Mouse (Mus musculus): ENCODE data around the gene Plxnb1. TPM values are rescaled to one million over a fixed set of nuclear protein-coding genes. Genes with fewer than 3 reads are reported as not detected.

Plxnb1 gene
- polyA plus RNA-seq, 1 experiment from 2014 or later: 8.8 TPM

DNA sequence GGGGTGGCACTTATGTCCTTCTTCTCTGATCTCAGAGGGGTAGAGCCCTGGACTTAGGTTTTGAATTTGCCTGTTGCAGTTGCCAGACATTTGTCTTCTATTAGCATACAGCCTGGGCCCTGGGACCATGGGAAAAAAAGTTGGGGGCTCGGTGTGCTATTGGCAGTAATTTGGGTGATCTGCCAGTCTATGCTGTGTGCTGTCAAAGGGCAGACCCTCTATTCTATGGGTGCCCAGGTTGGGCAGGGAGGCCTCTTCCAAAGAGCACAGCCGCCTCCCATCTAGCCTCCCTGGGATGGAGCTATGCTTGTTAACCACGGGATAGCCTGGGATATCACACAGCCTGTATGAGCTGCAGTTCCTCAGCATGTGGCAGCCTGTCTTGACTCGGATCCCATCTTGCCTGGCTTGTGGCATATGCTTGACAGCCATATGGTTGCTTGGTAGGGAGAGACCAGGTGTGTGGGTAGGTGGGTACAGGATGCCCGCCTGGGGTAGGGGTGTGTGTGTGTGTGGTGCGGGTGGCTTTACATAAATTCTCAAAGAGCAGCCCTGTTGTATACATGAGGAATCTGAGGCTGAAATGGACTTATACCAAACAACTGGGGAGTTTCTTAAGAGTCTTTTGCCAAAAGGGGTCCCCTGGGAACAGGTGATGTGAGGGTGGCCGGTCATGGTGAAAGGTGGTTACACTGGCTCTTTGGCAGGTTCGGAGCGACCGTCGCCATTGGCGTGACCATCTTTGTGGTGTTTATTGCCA, 39.7 kb upstream of the Plxnb1 start:
- peaks cover 7% of the 10 kb centered on the region; the same call in 1 of the 2 replicates for H3K4me1 ChIP-seq (ENCODE audit: insufficient read depth, low read depth, low read length)
- no peaks in the 10 kb centered on the region for H3K9me3 ChIP-seq (ENCODE audit: low read length)
- no peak for DNase-seq (ENCODE audit: low spot score)
- WGBS: 88% methylated on average over 12 of the region's 12 CpGs
- H3K9ac ChIP-seq (replicated peaks; ENCODE audit: low read depth): peak overlapping the region; percentile 37
- peaks cover 23% of the 10 kb centered on the region; the same call in 1 of the 2 replicates for H3K36me3 ChIP-seq (ENCODE audit: insufficient read depth, low read length)
- H3K4me3 ChIP-seq (ENCODE audit: low read depth, low read length): peak overlapping the region; percentile 28
- no peak for TF ChIP-seq EP300 (IDR thresholded peaks at IDR 0.05)
- no peak for TF ChIP-seq CTCF (IDR thresholded peaks at IDR 0.05)
- H3K27ac ChIP-seq (ENCODE audit: low read length): peak overlapping the region; percentile 86
- H3K27me3 ChIP-seq (replicated peaks; ENCODE audit: insufficient read depth, low read length): no peaks in the 10 kb centered on the region
- peak overlapping the region; percentile 49 for H3K4me2 ChIP-seq (replicated peaks; ENCODE audit: low read depth, low read length)
- no peak for ATAC-seq

DNA sequence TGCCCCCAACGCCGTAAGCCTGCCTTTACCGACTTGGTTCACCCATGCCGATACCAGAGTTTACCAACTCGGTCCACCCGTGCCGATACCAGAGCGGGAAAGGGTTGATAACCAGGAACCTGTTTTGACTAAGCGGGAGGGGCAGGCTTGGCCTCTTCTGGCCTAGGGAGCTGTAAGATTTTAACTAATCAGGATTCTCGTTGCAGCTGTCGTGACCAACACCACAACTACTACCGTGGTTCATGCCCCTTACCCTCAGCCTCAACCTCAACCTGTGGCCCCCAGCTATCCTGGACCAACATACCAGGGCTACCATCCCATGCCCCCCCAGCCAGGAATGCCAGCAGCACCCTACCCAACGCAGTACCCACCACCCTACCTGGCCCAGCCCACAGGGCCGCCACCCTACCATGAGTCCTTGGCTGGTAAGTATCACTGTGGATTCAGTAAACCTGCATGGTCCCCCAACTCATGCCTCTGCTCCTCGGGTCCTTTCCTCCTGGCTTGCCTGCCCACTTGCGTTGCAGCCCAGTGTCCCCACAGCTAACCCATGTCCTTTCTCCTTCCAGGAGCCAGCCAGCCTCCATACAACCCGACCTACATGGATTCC, 39.0 kb upstream of the Plxnb1 start:
- Histone ChIP-seq H3K4me2 (replicated peaks; ENCODE audit: low read depth, low read length) (no peak overlapping the region), H3K27me3 (replicated peaks; ENCODE audit: insufficient read depth, low read length) (no peaks in the 10 kb centered on the region), H3K4me1 (ENCODE audit: insufficient read depth, low read depth, low read length) (peaks cover 7% of the 10 kb centered on the region; the same call in 1 of the 2 replicates), H3K27ac (ENCODE audit: low read length) (no peak overlapping the region), H3K9me3 (ENCODE audit: low read length) (no peaks in the 10 kb centered on the region), H3K4me3 (ENCODE audit: low read depth, low read length) (no peak overlapping the region), H3K9ac (replicated peaks; ENCODE audit: low read depth) (no peak overlapping the region), H3K36me3 (ENCODE audit: insufficient read depth, low read length) (peaks cover 23% of the 10 kb centered on the region; the same call in 1 of the 2 replicates)
- TF ChIP-seq CTCF (IDR thresholded peaks at IDR 0.05): no peak
- TF ChIP-seq EP300 (IDR thresholded peaks at IDR 0.05): no peak
- ATAC-seq (no peak), DNase-seq (ENCODE audit: low spot score) (no peak)
- 92% methylated on average over 17 of the region's 17 CpGs for WGBS

DNA sequence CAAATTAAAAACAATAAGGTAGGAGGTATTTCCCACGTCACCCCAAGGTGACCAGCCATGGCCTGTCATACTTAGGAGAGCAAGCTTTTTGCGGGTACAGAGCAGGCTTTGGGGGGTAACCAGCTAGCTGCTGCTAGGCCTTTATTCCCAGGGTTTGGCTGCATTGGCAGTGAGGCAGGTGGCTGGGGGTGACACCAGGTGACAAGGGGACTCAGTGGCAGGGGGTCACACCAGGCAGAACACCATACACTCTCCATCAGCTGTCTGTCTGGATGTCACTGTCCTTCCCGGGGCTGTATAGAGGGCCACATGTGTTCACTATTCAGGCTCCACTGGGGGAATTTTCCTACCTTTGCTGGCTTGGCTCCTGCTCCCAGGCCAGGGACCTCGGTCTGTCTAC, 38.3 kb upstream of the Plxnb1 start:
- ATAC-seq (no peak), DNase-seq (ENCODE audit: low spot score) (no peak)
- Histone ChIP-seq H3K4me1 (ENCODE audit: insufficient read depth, low read depth, low read length) (peaks cover 7% of the 10 kb centered on the region; the same call in 1 of the 2 replicates), H3K4me3 (ENCODE audit: low read depth, low read length) (no peak overlapping the region), H3K9ac (replicated peaks; ENCODE audit: low read depth) (no peak overlapping the region), H3K27me3 (replicated peaks; ENCODE audit: insufficient read depth, low read length) (no peaks in the 10 kb centered on the region), H3K36me3 (ENCODE audit: insufficient read depth, low read length) (peaks cover 23% of the 10 kb centered on the region; the same call in 1 of the 2 replicates), H3K4me2 (replicated peaks; ENCODE audit: low read depth, low read length) (no peak overlapping the region), H3K9me3 (ENCODE audit: low read length) (no peaks in the 10 kb centered on the region), H3K27ac (ENCODE audit: low read length) (no peak overlapping the region)
- WGBS: 84% methylated on average over 4 of the region's 4 CpGs
- TF ChIP-seq CTCF (IDR thresholded peaks at IDR 0.05) (no peak), EP300 (IDR thresholded peaks at IDR 0.05) (no peak)

DNA sequence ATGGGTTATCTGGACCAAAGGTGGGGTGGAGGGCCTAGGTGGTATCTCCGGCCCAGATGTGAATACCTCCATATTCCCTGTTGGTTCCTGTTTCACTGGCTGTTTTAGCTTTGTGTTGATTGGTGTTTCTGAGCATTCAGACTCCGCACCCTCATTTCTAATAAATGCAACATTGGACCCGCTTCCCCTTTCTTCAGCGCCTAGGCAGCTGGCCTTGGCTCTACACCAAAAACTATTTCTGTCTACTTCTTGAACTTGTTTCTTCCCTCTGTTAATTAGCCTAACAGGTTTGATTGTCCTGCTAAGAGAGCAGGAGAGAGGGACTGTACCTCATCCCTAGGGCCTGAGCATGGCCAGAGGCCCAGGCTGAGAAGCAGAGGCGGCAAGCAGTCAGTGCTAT, 37.6 kb upstream of the Plxnb1 start:
- 87% methylated on average over 5 of the region's 5 CpGs for WGBS
- Histone ChIP-seq H3K4me1 (ENCODE audit: insufficient read depth, low read depth, low read length) (peaks cover 7% of the 10 kb centered on the region; the same call in 1 of the 2 replicates), H3K36me3 (ENCODE audit: insufficient read depth, low read length) (peaks cover 18% of the 10 kb centered on the region; the same call in 1 of the 2 replicates), H3K4me2 (replicated peaks; ENCODE audit: low read depth, low read length) (0 out of 2 replicates have a peak overlapping the region, but pooled peaks have one; percentile 12), H3K27ac (ENCODE audit: low read length) (no peak overlapping the region), H3K4me3 (ENCODE audit: low read depth, low read length) (no peak overlapping the region), H3K9me3 (ENCODE audit: low read length) (no peaks in the 10 kb centered on the region), H3K27me3 (replicated peaks; ENCODE audit: insufficient read depth, low read length) (no peaks in the 10 kb centered on the region), H3K9ac (replicated peaks; ENCODE audit: low read depth) (no peak overlapping the region)
- ATAC-seq: no peak
- DNase-seq (ENCODE audit: low spot score): no peak
- TF ChIP-seq EP300 (IDR thresholded peaks at IDR 0.05): no peak
- TF ChIP-seq CTCF (IDR thresholded peaks at IDR 0.05): no peak

DNA sequence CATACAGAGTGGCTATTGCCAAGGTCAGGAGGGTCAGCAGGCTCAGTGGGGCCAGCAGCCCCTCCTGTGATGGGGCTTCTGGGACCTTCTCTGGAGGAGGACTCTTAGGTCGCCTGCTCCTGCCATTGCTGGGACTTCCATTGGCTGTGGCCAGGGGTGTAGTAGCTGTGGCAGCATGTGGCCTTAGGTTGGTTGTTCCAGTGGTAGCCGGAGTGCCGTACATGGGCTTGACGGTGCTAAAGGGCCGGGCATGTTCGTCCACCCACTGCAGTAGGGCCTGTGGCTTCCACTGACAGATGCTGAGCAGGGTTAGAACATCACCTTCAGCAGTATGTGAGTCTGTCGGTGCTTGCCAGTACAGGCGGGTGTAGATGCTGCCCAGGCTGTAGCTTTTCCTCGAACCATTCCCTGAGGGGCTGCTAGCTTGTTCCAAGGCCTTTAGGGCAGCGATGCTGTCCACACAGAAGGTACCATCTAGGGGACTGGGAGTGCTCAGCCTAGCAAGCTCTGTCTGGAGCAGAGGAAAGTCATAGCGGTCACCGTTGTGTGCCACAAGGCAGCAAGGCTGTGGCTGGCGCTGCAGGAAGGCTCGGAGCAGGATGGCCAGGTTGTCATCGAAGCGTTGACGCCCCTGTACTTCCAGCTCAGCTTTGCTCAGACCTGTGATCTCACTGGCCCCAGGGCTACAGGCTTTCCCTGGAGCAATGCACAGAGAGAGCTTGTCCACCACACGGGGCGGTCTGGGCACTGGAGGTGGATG, 37.0 kb upstream of the Plxnb1 start:
- H3K9me3 ChIP-seq (ENCODE audit: low read length): no peaks in the 10 kb centered on the region
- no peak for TF ChIP-seq EP300 (IDR thresholded peaks at IDR 0.05)
- TF ChIP-seq CTCF (IDR thresholded peaks at IDR 0.05): no peak
- H3K4me1 ChIP-seq (ENCODE audit: insufficient read depth, low read depth, low read length): peaks cover 7% of the 10 kb centered on the region; the same call in 1 of the 2 replicates
- peaks cover 15% of the 10 kb centered on the region; the same call in 1 of the 2 replicates for H3K36me3 ChIP-seq (ENCODE audit: insufficient read depth, low read length)
- peak overlapping the region; percentile 60 for H3K4me2 ChIP-seq (replicated peaks; ENCODE audit: low read depth, low read length)
- H3K4me3 ChIP-seq (ENCODE audit: low read depth, low read length): peak overlapping the region; percentile 33
- H3K27me3 ChIP-seq (replicated peaks; ENCODE audit: insufficient read depth, low read length): no peaks in the 10 kb centered on the region
- DNase-seq (ENCODE audit: low spot score) (no peak), ATAC-seq (no peak)
- peak overlapping the region; percentile 55; the same call in 1 of the 2 replicates for H3K9ac ChIP-seq (replicated peaks; ENCODE audit: low read depth)
- 89% methylated on average over 19 of the region's 19 CpGs for WGBS
- H3K27ac ChIP-seq (ENCODE audit: low read length): peak overlapping the region; percentile 92; the same call in 1 of the 2 replicates
